ENCODE assay signal across 26 mouse cellular contexts in the genomic region with DNA sequence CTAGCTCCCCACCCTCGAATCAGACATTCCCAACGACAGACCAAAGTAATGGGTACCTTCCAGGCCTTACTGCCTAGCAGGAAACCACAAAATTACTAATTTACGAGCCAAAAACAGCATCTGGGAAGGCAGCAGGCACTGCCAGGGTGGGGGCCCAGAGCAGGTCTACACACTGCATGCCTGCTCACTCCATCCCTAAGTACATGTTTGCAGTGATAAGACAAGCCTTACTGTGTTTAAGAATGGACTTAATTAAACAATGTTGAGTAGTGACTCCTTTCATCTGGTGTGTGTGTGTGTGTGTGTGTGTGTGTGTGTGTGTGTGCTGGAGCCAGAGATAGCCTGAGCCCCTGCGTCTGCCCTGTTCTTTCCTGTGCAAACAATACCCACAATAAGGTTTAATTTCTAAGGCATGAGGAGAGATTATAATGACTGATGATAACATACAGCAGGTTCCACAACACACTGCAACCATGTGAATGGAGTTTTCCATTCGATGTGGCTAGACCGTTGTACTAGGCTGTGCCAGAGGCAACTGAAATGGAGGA. TPM values are rescaled to one million over a fixed set of nuclear protein-coding genes. Genes with fewer than 3 reads are reported as not detected.
DNase-seq lines count a peak whose midpoint lies in the region; ATAC-seq and TF ChIP-seq lines count a peak whose summit lies in the region.
"Had no signal": no experiment of that assay in that cellular context is flagged by ENCODE, and none has a peak within 500 bp of the region (broad histone marks: within the 10 kb centered on the region; RNA-seq: fewer than 3 reads in every experiment).

No protein-coding gene starts in this region.

- TF ChIP-seq CTCF in midbrain, postnatal 0 days (IDR thresholded peaks at IDR 0.05), result no peak

- 56% methylated on average over 6 of the region's 6 CpGs for WGBS in lung, embryonic 15.5 days
- 80% methylated on average over 6 of the region's 6 CpGs for WGBS in midbrain, embryonic 14.5 days
- WGBS in midbrain, postnatal 0 days, result 80% methylated on average over 6 of the region's 6 CpGs

- peaks cover 20% of the 10 kb centered on the region for H3K27me3 ChIP-seq in lung, embryonic 15.5 days
- H3K27me3 ChIP-seq in midbrain, embryonic 14.5 days (ENCODE audit: control insufficient read depth, insufficient read depth, low read length), result no peaks in the 10 kb centered on the region
- H3K27me3 ChIP-seq in midbrain, postnatal 0 days (ENCODE audit: insufficient read depth, low read length), result no peaks in the 10 kb centered on the region
- H3K27me3 ChIP-seq: embryonic facial prominence, embryonic 15.5 days; heart, embryonic 13.5 days; hindbrain, embryonic 15.5 days had no signal

- H3K27ac ChIP-seq in lung, embryonic 15.5 days, result no peak overlapping the region
- H3K27ac ChIP-seq in midbrain, embryonic 14.5 days (replicated peaks; ENCODE audit: low read depth, low read length), result 0 out of 2 replicates have a peak overlapping the region, but pooled peaks have one; percentile 87
- H3K27ac ChIP-seq in midbrain, postnatal 0 days (ENCODE audit: low read depth, low read length), result no peak overlapping the region
- H3K27ac ChIP-seq: embryonic facial prominence, embryonic 15.5 days; forebrain, embryonic 10.5 days; gastrocnemius, adult 2 months; heart, embryonic 13.5 days; hindbrain, embryonic 15.5 days had no signal

- no peaks in the 10 kb centered on the region for H3K9me3 ChIP-seq in lung, embryonic 15.5 days
- no peaks in the 10 kb centered on the region for H3K9me3 ChIP-seq in midbrain, embryonic 14.5 days (ENCODE audit: control insufficient read depth, low read length)
- H3K9me3 ChIP-seq in midbrain, postnatal 0 days (ENCODE audit: low read length), result no peaks in the 10 kb centered on the region
- H3K9me3 ChIP-seq: embryonic facial prominence, embryonic 15.5 days; forebrain, embryonic 10.5 days; G1E; heart, embryonic 13.5 days; hindbrain, embryonic 15.5 days had no signal

- no peaks in the 10 kb centered on the region for H3K36me3 ChIP-seq in lung, embryonic 15.5 days
- H3K36me3 ChIP-seq in midbrain, embryonic 14.5 days (ENCODE audit: control insufficient read depth, insufficient read depth, low read length), result peaks cover 9% of the 10 kb centered on the region; the same call in 1 of the 2 replicates
- no peaks in the 10 kb centered on the region for H3K36me3 ChIP-seq in midbrain, postnatal 0 days (ENCODE audit: insufficient read depth, low read length)
- H3K36me3 ChIP-seq: embryonic facial prominence, embryonic 15.5 days; G1E; hindbrain, embryonic 15.5 days had no signal

- H3K4me3 ChIP-seq in lung, embryonic 15.5 days, result no peak overlapping the region
- no peak overlapping the region for H3K4me3 ChIP-seq in midbrain, embryonic 14.5 days (replicated peaks; ENCODE audit: low read depth, low read length)
- no peak overlapping the region for H3K4me3 ChIP-seq in midbrain, postnatal 0 days (ENCODE audit: low read depth, low read length)
- H3K4me3 ChIP-seq: embryonic facial prominence, embryonic 15.5 days; erythroblast, embryonic 14.5 days; forebrain, embryonic 10.5 days; gastrocnemius, adult 2 months; heart, embryonic 13.5 days; hindbrain, embryonic 15.5 days had no signal

- no peaks in the 10 kb centered on the region for H3K4me1 ChIP-seq in lung, embryonic 15.5 days
- peaks cover 34% of the 10 kb centered on the region for H3K4me1 ChIP-seq in midbrain, embryonic 14.5 days (ENCODE audit: control insufficient read depth, insufficient read depth, low read length)
- no peaks in the 10 kb centered on the region for H3K4me1 ChIP-seq in midbrain, postnatal 0 days (ENCODE audit: insufficient read depth, low read length)

- peak; percentile 15 for DNase-seq in cerebellum, adult 11-12 months
- no peak for DNase-seq in lung, postnatal 4 days
- DNase-seq in midbrain, embryonic 14.5 days, result no peak
- no peak for DNase-seq in midbrain, postnatal 0 days (ENCODE audit: low spot score)
- no peak for DNase-seq in liver
- DNase-seq: adrenal gland, adult 8-10 months; adrenal gland, postnatal 36 days; B cell, adult 2 months; cerebellum, adult 11 months; cerebellum, adult 9-10 months; cerebellum, postnatal 36 days; embryo, embryonic 11 days; gastrocnemius, adult 2 months; gastrocnemius, postnatal 25 days; heart, adult 11 months; heart, postnatal 36 days had no signal

- no peak for ATAC-seq in cerebellum, adult (ENCODE audit: insufficient number of reproducible peaks, low FRiP score, low TSS enrichment)
- 0 out of 2 replicates have a peak, but pooled peaks have one; percentile 21 for ATAC-seq in lung, embryonic 15.5 days (ENCODE audit: borderline replicate concordance, extremely low read depth, low FRiP score, low TSS enrichment)
- no peak for ATAC-seq in midbrain, embryonic 14.5 days (ENCODE audit: low FRiP score, low TSS enrichment)
- ATAC-seq in midbrain, postnatal 0 days (ENCODE audit: low FRiP score), result no peak
- ATAC-seq: CD4-positive, CD25-positive, alpha-beta regulatory T cell, adult 4 months; forebrain, embryonic 14.5 days had no signal

- no peak overlapping the region for H3K4me2 ChIP-seq in lung, embryonic 15.5 days
- no peak overlapping the region for H3K4me2 ChIP-seq in midbrain, embryonic 14.5 days (ENCODE audit: low read length)
- H3K4me2 ChIP-seq in midbrain, postnatal 0 days (ENCODE audit: low read depth, low read length, poor library complexity, severe bottlenecking), result no peak overlapping the region
- H3K4me2 ChIP-seq: embryonic facial prominence, embryonic 15.5 days; heart, embryonic 13.5 days; hindbrain, embryonic 15.5 days had no signal

- H3K9ac ChIP-seq in lung, embryonic 15.5 days, result no peak overlapping the region
- H3K9ac ChIP-seq in midbrain, embryonic 14.5 days (replicated peaks; ENCODE audit: low read length), result no peak overlapping the region
- H3K9ac ChIP-seq in midbrain, postnatal 0 days (replicated peaks; ENCODE audit: low read length, poor library complexity, severe bottlenecking), result no peak overlapping the region
- H3K9ac ChIP-seq: embryonic facial prominence, embryonic 15.5 days; heart, embryonic 13.5 days; hindbrain, embryonic 15.5 days had no signal

RNA-seq across cellular contexts. Expression of gene Pxylp1, which starts 57.0 kb away (rescaled TPM):
- polyA plus RNA-seq in lung, embryonic 15.5 days (2015; fragmentation: Nextera tagmentation; extraction: Ambion mirVana), result 15.0 and 16.2 TPM in 2 replicates
- 52.7 and 66.1 TPM in 2 replicates for polyA plus RNA-seq in midbrain, embryonic 14.5 days (2014; fragmentation: Nextera tagmentation; extraction: Ambion mirVana)
- total RNA-seq in midbrain, postnatal 0 days (2014; rRNA removed), result 27.0 and 42.3 TPM in 2 replicates
- polyA plus RNA-seq in midbrain, postnatal 0 days (2015; fragmentation: Nextera tagmentation; extraction: Ambion mirVana), result 23.5 and 24.6 TPM in 2 replicates
- polyA plus RNA-seq: G1E had no signal
